Mouse (Mus musculus) erythroblast, embryonic 14.5 days (primary cell): Measurements from ENCODE around the gene Tmco5.

Source experiments
- GATA1 ChIP-seq: IDR thresholded peaks from 2 replicates; pipeline ENCODE4 v1.6.1; 2012; ENCODE audit warnings: low read length, inconsistent platforms, mixed read lengths
- TAL1 ChIP-seq: IDR thresholded peaks from 3 replicates; pipeline ENCODE4 v1.6.1; 2012; ENCODE audit warnings: low read length, inconsistent platforms, mixed read lengths

DNA sequence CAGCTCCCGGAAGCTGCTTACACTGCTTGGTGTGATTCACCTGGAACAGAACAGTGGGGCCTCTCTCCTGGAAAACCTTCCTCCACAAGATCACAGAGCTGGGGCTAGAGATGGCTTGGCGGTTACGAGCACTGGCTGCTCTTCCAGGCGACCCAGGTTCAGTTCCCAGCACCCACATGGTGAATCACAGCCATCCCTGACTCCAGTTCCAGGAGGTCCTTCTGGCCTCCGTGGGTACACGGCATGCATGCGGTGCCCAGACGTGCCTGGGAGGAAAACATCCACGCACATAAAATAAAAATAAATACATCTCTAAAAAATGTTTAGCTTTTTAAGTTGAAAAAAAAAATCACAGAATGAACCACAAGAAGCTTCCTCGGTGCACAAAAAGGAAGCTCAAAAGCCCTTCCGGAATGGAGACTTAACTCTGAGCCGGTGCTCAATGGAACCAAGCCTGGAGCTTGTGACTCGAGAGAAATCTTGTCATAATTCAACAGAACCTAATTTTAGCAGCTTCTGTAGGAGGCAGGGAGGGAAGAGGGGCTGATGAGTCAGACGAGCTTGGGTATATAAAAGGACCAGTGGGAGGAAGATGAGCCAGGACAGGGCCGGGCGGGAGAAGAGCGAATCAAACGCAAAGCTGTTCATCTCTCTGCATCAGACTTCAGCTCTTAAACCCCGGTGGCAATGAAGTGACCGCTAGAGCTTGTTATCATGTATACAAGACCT, 35.4 kb downstream of the Tmco5 start:
- TF ChIP-seq GATA1 (no peak), TAL1 (no peak)
